Mouse (Mus musculus) liver, embryonic 14.5 days (tissue): ENCODE measurements around the gene Stx6. TPM values are rescaled to one million over a fixed set of nuclear protein-coding genes. Genes with fewer than 3 reads are reported as not detected.

ENCODE experiments used
- ATAC-seq: fragments of 200-750 bp; cut with Nextera tagmentation; 2 replicates; pipeline ENCODE4 v1.8.0; 2017; ENCODE audit warnings: moderate number of reproducible peaks, mild to moderate bottlenecking, moderate library complexity; ENCODE audit not compliant: insufficient read depth
- DNase-seq, 3 experiments: peaks; one replicate each; pipeline ENCODE4 v3.0.0-alpha.2; 2012 to 2013; ENCODE audit warnings: low read depth in 3 of 3, low spot score in 3 of 3
- H3K27ac ChIP-seq: fragments of 300-500 bp; sonication (generic); 2 replicates; pipeline ENCODE4 v1.5.1; 2014; ENCODE audit warnings: moderate library complexity, mild to moderate bottlenecking, control low read depth, inconsistent platforms
- H3K27me3 ChIP-seq: fragments of 300-500 bp; sonication (generic); 2 replicates; pipeline ENCODE4 v1.6.1; 2014; ENCODE audit warnings: mild to moderate bottlenecking, low read length, moderate library complexity; ENCODE audit not compliant: control insufficient read depth, insufficient read depth
- H3K36me3 ChIP-seq: fragments of 300-500 bp; sonication (generic); replicated peaks from 2 replicates; pipeline ENCODE4 v1.6.1; 2014; ENCODE audit warnings: low read depth; ENCODE audit not compliant: control insufficient read depth, insufficient read depth
- H3K4me1 ChIP-seq, 2 experiments: fragments of 200-500 bp in 1 of 2; fragments of 300-500 bp in 1 of 2; sonication (generic) in 1 of 2; replicated peaks; 2 replicates each; pipeline ENCODE4 v1.6.1; 2012 to 2014; ENCODE audit warnings: antibody characterized with exemption in 1 of 2, inconsistent platforms in 1 of 2, low read length in 1 of 2; ENCODE audit not compliant: control insufficient read depth in 2 of 2, insufficient read depth in 2 of 2
- H3K4me2 ChIP-seq: fragments of 300-500 bp; sonication (generic); 2 replicates; pipeline ENCODE4 v1.6.1; 2014; ENCODE audit warnings: low read depth, mild to moderate bottlenecking, control low read depth, moderate library complexity
- H3K4me3 ChIP-seq, 2 experiments: fragments of 200-500 bp in 1 of 2; fragments of 300-500 bp in 1 of 2; sonication (generic) in 1 of 2; 2 replicates each; pipeline ENCODE4 v1.5.1; 2012 to 2014; ENCODE audit warnings: low read depth in 2 of 2, low read length in 2 of 2, mild to moderate bottlenecking in 2 of 2, control low read depth in 1 of 2, inconsistent platforms in 1 of 2, moderate library complexity in 1 of 2; ENCODE audit not compliant: insufficient read depth in 1 of 2
- H3K9ac ChIP-seq: fragments of 300-500 bp; sonication (generic); replicated peaks from 2 replicates; pipeline ENCODE4 v1.6.1; 2014; ENCODE audit warnings: mild to moderate bottlenecking, control low read depth, moderate library complexity
- H3K9me3 ChIP-seq: fragments of 300-500 bp; sonication (generic); 2 replicates; pipeline ENCODE4 v1.6.1; 2016; ENCODE audit warnings: low read length, mixed read lengths; ENCODE audit not compliant: control insufficient read depth
- CTCF ChIP-seq: IDR thresholded peaks from 2 replicates; pipeline ENCODE4 v1.5.1; 2016; ENCODE audit warnings: antibody characterized with exemption, low read depth, control low read depth
- EP300 ChIP-seq: IDR thresholded peaks from 2 replicates; pipeline ENCODE4 v1.6.1; 2016; ENCODE audit warnings: antibody characterized with exemption, low read depth
- WGBS: fragments of 180-500 bp; shearing (Covaris S2); extraction: QIAGEN DNeasy Blood & Tissue Kit; methylation state at CpG from one replicate; pipeline ENCODE4 v1.1.7; 2014; ENCODE audit not compliant: insufficient replicate concordance; 5-methylcytosine and 5-hydroxymethylcytosine counted together
- polyA plus RNA-seq, 2 experiments: library from polyadenylated mRNA; depleted of rRNA in 1 of 2; stranded (reverse) in 1 of 2; unstranded in 1 of 2; fragments of >200 nt; fragmentation: Nextera tagmentation in 1 of 2; extraction: Ambion mirVana in 1 of 2; gene quantifications; 2 replicates each; pipeline versions ENCODE4 v1.2.1 to v1.2.3; 2012 to 2014

Stx6 gene
- polyA plus RNA-seq, 2 experiments, result 5.8 to 9.4 TPM

GRCm38 (mm10) chr1:155211017-155211416 is 52.5 kb downstream of the Stx6 start:
- H3K27me3 ChIP-seq, result no peaks in the 10 kb centered on the region
- H3K36me3 ChIP-seq, result no peaks in the 10 kb centered on the region
- ATAC-seq (no peak), DNase-seq (no peak)
- H3K4me1 ChIP-seq, result no peaks in the 10 kb centered on the region
- no peaks in the 10 kb centered on the region for H3K9me3 ChIP-seq
- H3K9ac ChIP-seq, result no peak overlapping the region
- H3K4me2 ChIP-seq, result no peak overlapping the region
- no peak overlapping the region for H3K27ac ChIP-seq
- 46% methylated on average over 7 of the region's 7 CpGs for WGBS
- TF ChIP-seq EP300 (no peak), CTCF (no peak)
- H3K4me3 ChIP-seq, result no peak overlapping the region

- no peak for ATAC-seq
- DNase-seq, result no peak
- no peak overlapping the region for H3K4me3 ChIP-seq
- no peak overlapping the region for H3K4me2 ChIP-seq
- no peak overlapping the region for H3K9ac ChIP-seq
- WGBS, result 47% methylated on average over 4 of the region's 4 CpGs
- no peaks in the 10 kb centered on the region for H3K36me3 ChIP-seq
- H3K27ac ChIP-seq, result no peak overlapping the region
- H3K9me3 ChIP-seq, result no peaks in the 10 kb centered on the region
- TF ChIP-seq EP300, result no peak
- no peak for TF ChIP-seq CTCF
- no peaks in the 10 kb centered on the region for H3K4me1 ChIP-seq
- H3K27me3 ChIP-seq, result no peaks in the 10 kb centered on the region
Measured at GRCm38 (mm10) chr1:155212081-155212480, 53.6 kb downstream of the Stx6 start.

GRCm38 (mm10) chr1:155212493-155212892 is 54.0 kb downstream of the Stx6 start:
- H3K4me2 ChIP-seq, result no peak overlapping the region
- ATAC-seq (no peak), DNase-seq (no peak)
- no peak overlapping the region for H3K4me3 ChIP-seq
- H3K4me1 ChIP-seq, result no peaks in the 10 kb centered on the region
- no peaks in the 10 kb centered on the region for H3K27me3 ChIP-seq
- H3K9ac ChIP-seq, result no peak overlapping the region
- H3K36me3 ChIP-seq, result no peaks in the 10 kb centered on the region
- WGBS, result 54% methylated on average over 6 of the region's 6 CpGs
- no peak overlapping the region for H3K27ac ChIP-seq
- TF ChIP-seq CTCF, result no peak
- no peak for TF ChIP-seq EP300
- no peaks in the 10 kb centered on the region for H3K9me3 ChIP-seq

- no peak for TF ChIP-seq EP300
- no peak for TF ChIP-seq CTCF
- DNase-seq, result no peak
- ATAC-seq, result no peak
- Histone ChIP-seq H3K4me1 (no peaks in the 10 kb centered on the region), H3K27ac (no peak overlapping the region), H3K27me3 (no peaks in the 10 kb centered on the region), H3K4me2 (no peak overlapping the region), H3K9me3 (no peaks in the 10 kb centered on the region), H3K36me3 (no peaks in the 10 kb centered on the region), H3K4me3 (no peak overlapping the region), H3K9ac (no peak overlapping the region)
- 43% methylated on average over 18 of the region's 18 CpGs for whole genome bisulfite sequencing
Measured at GRCm38 (mm10) chr1:155212936-155213774, 54.6 kb downstream of the Stx6 start.

GRCm38 (mm10) chr1:155213912-155214311 is 55.4 kb downstream of the Stx6 start:
- no peak for TF ChIP-seq EP300
- 67% methylated on average over 7 of the region's 7 CpGs for WGBS
- no peaks in the 10 kb centered on the region for H3K36me3 ChIP-seq

More at GRCm38 (mm10) chr1:155213912-155214311, 55.4 kb downstream of the Stx6 start:
- Histone ChIP-seq H3K4me2 (no peak overlapping the region), H3K27ac (no peak overlapping the region), H3K4me3 (no peak overlapping the region), H3K27me3 (no peaks in the 10 kb centered on the region), H3K4me1 (no peaks in the 10 kb centered on the region), H3K9ac (no peak overlapping the region), H3K9me3 (no peaks in the 10 kb centered on the region)
- ATAC-seq, result no peak
- no peak for DNase-seq
